Mouse (Mus musculus): ENCODE results near the gene Lrrc8e.

- TF ChIP-seq CTCF (conservative IDR thresholded peaks at IDR 0.05; ENCODE audit: insufficient read depth, insufficient read length, low read depth, low read length) (no peak), POLR2A (IDR thresholded peaks at IDR 0.05; ENCODE audit: low read depth, low read length) (peak; percentile 6)
These were observed 48.9 kb downstream of the Lrrc8e start, which contains the start of gene Timm44 for GRCm38 (mm10) chr8:4275275-4276110.

Data from kidney, adult 2 months (tissue).